9 mouse cellular contexts compared by ENCODE assay signal in genomic region chr4:35155132-35155922, GRCm38 (mm10). TPM values are rescaled to one million over a fixed set of nuclear protein-coding genes. Genes with fewer than 3 reads are reported as not detected.
A peak's percentile ranks its signal among the peaks of the same experiment; 100 is the strongest.
DNase-seq lines count a peak whose midpoint lies in the region; ATAC-seq and TF ChIP-seq lines count a peak whose summit lies in the region.
"Had no signal": no experiment of that assay in that cellular context is flagged by ENCODE, and none has a peak within 500 bp of the region (broad histone marks: within the 10 kb centered on the region; RNA-seq: fewer than 3 reads in every experiment).

No protein-coding gene starts in this region.

- H3K4me1 ChIP-seq in kidney, embryonic 15.5 days: peaks cover 20% of the 10 kb centered on the region
- peaks cover 2% of the 10 kb centered on the region; the same call in 1 of the 2 replicates for H3K4me1 ChIP-seq in small intestine, adult 2 months (ENCODE audit: control insufficient read depth, insufficient read depth, insufficient read length, low read length)

- H3K4me3 ChIP-seq in kidney, embryonic 15.5 days (replicated peaks): peak overlapping the region; percentile 68
- H3K4me3 ChIP-seq in small intestine, adult 2 months (ENCODE audit: low read depth, low read length): peak overlapping the region; percentile 95

- peak; percentile 69 for DNase-seq in ES-CJ7 (ENCODE audit: low read depth, low spot score)
- DNase-seq in adrenal gland, postnatal 10 days: peak; percentile 76
- peak; percentile 29 for DNase-seq in forelimb bud, embryonic 11.5 days (ENCODE audit: low read depth, low spot score)
- DNase-seq in lung, postnatal 14 days: peak; percentile 71
- DNase-seq in layer of hippocampus, adult 8-10 months (ENCODE audit: low spot score in 2 of 2): no peak
- no peak for DNase-seq in layer of hippocampus, postnatal 36 days

- TF ChIP-seq POLR2A in small intestine, adult 2 months (IDR thresholded peaks at IDR 0.05; ENCODE audit: low read depth, low read length): no peak

- H3K36me3 ChIP-seq in kidney, embryonic 15.5 days: no peaks in the 10 kb centered on the region
- no peaks in the 10 kb centered on the region for H3K36me3 ChIP-seq in small intestine, adult 2 months (ENCODE audit: control insufficient read depth, insufficient read depth, low read length)

- H3K27me3 ChIP-seq in kidney, embryonic 15.5 days: 0 out of 2 replicates have a peak, but pooled peaks cover 6% of the 10 kb centered on the region
- H3K27me3 ChIP-seq in small intestine, adult 2 months (ENCODE audit: control insufficient read depth, insufficient read depth, low read length): no peaks in the 10 kb centered on the region

- TF ChIP-seq CTCF in small intestine, adult 2 months (IDR thresholded peaks at IDR 0.05; ENCODE audit: extremely low read depth, insufficient read length, insufficient replicate concordance, low read depth, low read length): peak; percentile 62; the same call in 1 of the 2 replicates

- peak overlapping the region; percentile 94 for H3K4me2 ChIP-seq in kidney, embryonic 15.5 days

- H3K27ac ChIP-seq in kidney, embryonic 15.5 days: peak overlapping the region; percentile 88
- peak overlapping the region; percentile 90 for H3K27ac ChIP-seq in small intestine, adult 2 months (ENCODE audit: insufficient read depth, low read depth, low read length)

- H3K9ac ChIP-seq in kidney, embryonic 15.5 days: peak overlapping the region; percentile 76

- 18% methylated on average over 20 of the region's 20 CpGs for WGBS in kidney, embryonic 15.5 days
- 10% methylated on average over 20 of the region's 20 CpGs for WGBS in small intestine, adult 2 months

- peak; percentile 67 for ATAC-seq in kidney, embryonic 15.5 days (replicated peaks; ENCODE audit: low FRiP score)

- no peaks in the 10 kb centered on the region for H3K9me3 ChIP-seq in kidney, embryonic 15.5 days (replicated peaks)

RNA-seq across cellular contexts. Expression of gene Mob3b, which starts 2.0 kb away (rescaled TPM):
- 10 to 100 TPM; 20.9 to 24.1 TPM for total RNA-seq in adrenal gland, postnatal 10 days (2021)
- polyA plus RNA-seq in kidney, embryonic 15.5 days (2015; fragmentation: Nextera tagmentation; extraction: Ambion mirVana): 14.7 and 15.4 TPM in 2 replicates
- 4.6 and 12.2 TPM in 2 replicates for polyA plus RNA-seq in small intestine, adult 2 months (2012; rRNA removed)
- total RNA-seq in layer of hippocampus, adult 8-10 months (2022): 1 to 10 TPM; 5.6 to 7.2 (median 6.3) TPM
- total RNA-seq in layer of hippocampus, postnatal 36 days (2021): 1 to 10 TPM; 5.0 to 5.4 TPM

RNA-seq across cellular contexts. Expression of gene Ifnk, which starts 3.5 kb away (rescaled TPM):
- not detected for total RNA-seq in adrenal gland, postnatal 10 days (2021)
- polyA plus RNA-seq in kidney, embryonic 15.5 days (2015; fragmentation: Nextera tagmentation; extraction: Ambion mirVana): 0.28 TPM in 1 of 2 replicates, not detected in the other
- polyA plus RNA-seq in small intestine, adult 2 months (2012; rRNA removed): not detected in 2 replicates
- not detected for total RNA-seq in layer of hippocampus, adult 8-10 months (2022)
- not detected for total RNA-seq in layer of hippocampus, postnatal 36 days (2021)
- total RNA-seq: layer of hippocampus, postnatal 25 days had no signal

Comparison
In these comparisons a context has a peak if more than half of its experiments do, and no peak if none do; other contexts are left out.
1. DNase-seq: peak in ES-CJ7 (single experiment), adrenal gland, postnatal 10 days (single experiment), forelimb bud, embryonic 11.5 days (single experiment) and lung, postnatal 14 days (single experiment); none in layer of hippocampus, adult 8-10 months (0 of 2) and layer of hippocampus, postnatal 36 days (0 of 2).